Mouse (Mus musculus) Patski (cell line): ENCODE results near the gene Klk8. TPM values are rescaled to one million over a fixed set of nuclear protein-coding genes. Genes with fewer than 3 reads are reported as not detected.

ENCODE experiments used
- ATAC-seq: fragments of 100-300 bp; one replicate; pipeline ENCODE4 v1.8.0; 2021
- CTCF ChIA-PET: fragments of 350-600 bp; sonication (Branson Sonifier 250); formaldehyde crosslinking; loops from one replicate; lab custom pipeline; 2022; ENCODE audit warnings: inconsistent platforms; lab: Charles Lee
- POLR2A ChIA-PET: fragments of 350-600 bp; sonication (Branson Sonifier 250); formaldehyde crosslinking; loops from one replicate; lab custom pipeline; 2022; ENCODE audit warnings: antibody characterized with exemption, inconsistent platforms; lab: Charles Lee
- DNase-seq: peaks from one replicate; pipeline ENCODE4 v3.0.0-alpha.2; 2011; ENCODE audit warnings: low read depth, low spot score
- H3K27me3 ChIP-seq: fragments of 371-371 bp; one replicate; pipeline ENCODE4 v1.5.1; 2021
- CTCF ChIP-seq: fragments of 100-300 bp; IDR thresholded peaks from one replicate; pipeline ENCODE4 v1.5.1; 2021
- in situ Hi-C: fragments of 300-500 bp; cut with MboI; formaldehyde crosslinking; loops from 3 replicates; pipeline ENCODE4 v1.11.1; 2018; ENCODE audit warnings: low pct_unique_long_range_greater_than_20kb, mixed read lengths
- polyA plus RNA-seq: library from polyadenylated mRNA; unstranded; gene quantifications from one replicate; pipeline ENCODE4 v1.2.3, GENCODE M21; 2021

Gene Klk8
- polyA plus RNA-seq, 1 experiment from 2014 or later, result not detected

- no peak for ATAC-seq
- POLR2A ChIA-PET, result no interaction called here
- TF ChIP-seq CTCF, result no peak
- no peak for DNase-seq
- in situ Hi-C loops, result no loop called here
- H3K27me3 ChIP-seq, result no peaks in the 10 kb centered on the region
- CTCF ChIA-PET, result no interaction called here
Measured at GRCm38 (mm10) chr7:43775311-43776057, 21.9 kb upstream of the Klk8 start.

GRCm38 (mm10) chr7:43776506-43776905, 20.9 kb upstream of the Klk8 start:
- in situ Hi-C loops, result no loop called here

GRCm38 (mm10) chr7:43777423-43777822, 20.0 kb upstream of the Klk8 start:
- in situ Hi-C loops, result no loop called here
- no peak for DNase-seq
- ChIA-PET POLR2A (no interaction called here), CTCF (no interaction called here)
- no peaks in the 10 kb centered on the region for H3K27me3 ChIP-seq
- TF ChIP-seq CTCF, result no peak
- no peak for ATAC-seq

More at GRCm38 (mm10) chr7:43776506-43776905, 20.9 kb upstream of the Klk8 start:
- no peak for TF ChIP-seq CTCF
- CTCF ChIA-PET, result no interaction called here
- no peak for ATAC-seq
- no peaks in the 10 kb centered on the region for H3K27me3 ChIP-seq
- no peak for DNase-seq
- POLR2A ChIA-PET, result no interaction called here

- POLR2A ChIA-PET, result no interaction called here
- CTCF ChIA-PET, result no interaction called here
- no peak for TF ChIP-seq CTCF
- ATAC-seq (no peak), DNase-seq (no peak)
- in situ Hi-C loops, result no loop called here
- H3K27me3 ChIP-seq, result no peaks in the 10 kb centered on the region
Measured at GRCm38 (mm10) chr7:43778176-43778970, 19.0 kb upstream of the Klk8 start.

- no peaks in the 10 kb centered on the region for H3K27me3 ChIP-seq
- ATAC-seq (no peak), DNase-seq (no peak)
- CTCF ChIA-PET, result no interaction called here
- TF ChIP-seq CTCF, result no peak
- POLR2A ChIA-PET, result no interaction called here
- in situ Hi-C loops, result no loop called here
Measured at GRCm38 (mm10) chr7:43780241-43780640, 17.1 kb upstream of the Klk8 start.

GRCm38 (mm10) chr7:43780746-43781145, 16.6 kb upstream of the Klk8 start, which contains the start of gene Klk10:
Klk10 (plus strand) TSS chr7:43781035.
- no peaks in the 10 kb centered on the region for H3K27me3 ChIP-seq
- ChIA-PET CTCF (no interaction called here), POLR2A (interaction anchor here (0.7 kb wide), 1 partner anchor 9 kb away, joined by 6 read pairs; no protein-coding TSS in a partner anchor)
- no peak for ATAC-seq
- no peak for DNase-seq
- in situ Hi-C loops, result no loop called here
- no peak for TF ChIP-seq CTCF

- no peak for DNase-seq
- no peak for ATAC-seq
- in situ Hi-C loops, result no loop called here
- H3K27me3 ChIP-seq, result no peaks in the 10 kb centered on the region
- POLR2A ChIA-PET, result no interaction called here
- CTCF ChIA-PET, result no interaction called here
- no peak for TF ChIP-seq CTCF
Measured at GRCm38 (mm10) chr7:43781541-43781940, 15.8 kb upstream of the Klk8 start.

- ChIA-PET POLR2A (no interaction called here), CTCF (no interaction called here)
- H3K27me3 ChIP-seq, result no peaks in the 10 kb centered on the region
- DNase-seq (no peak), ATAC-seq (no peak)
- no peak for TF ChIP-seq CTCF
- in situ Hi-C loops, result no loop called here
Measured at GRCm38 (mm10) chr7:43782275-43783265, 14.8 kb upstream of the Klk8 start.

GRCm38 (mm10) chr7:43785286-43785685, 12.1 kb upstream of the Klk8 start:
- no peak for TF ChIP-seq CTCF
- ATAC-seq (no peak), DNase-seq (no peak)
- CTCF ChIA-PET, result no interaction called here
- in situ Hi-C loops, result no loop called here
- POLR2A ChIA-PET, result no interaction called here
- no peaks in the 10 kb centered on the region for H3K27me3 ChIP-seq

GRCm38 (mm10) chr7:43788096-43788495, 9.3 kb upstream of the Klk8 start:
- CTCF ChIA-PET, result no interaction called here

More at GRCm38 (mm10) chr7:43788096-43788495, 9.3 kb upstream of the Klk8 start:
- POLR2A ChIA-PET, result no interaction called here
- H3K27me3 ChIP-seq, result no peaks in the 10 kb centered on the region
- in situ Hi-C loops, result no loop called here
- no peak for DNase-seq
- TF ChIP-seq CTCF, result no peak
- no peak for ATAC-seq
